Mouse (Mus musculus) hindbrain, embryonic 16.5 days (tissue): ENCODE data around the gene Podxl2. TPM values are rescaled to one million over a fixed set of nuclear protein-coding genes. Genes with fewer than 3 reads are reported as not detected.
A peak's percentile ranks its signal among the peaks of the same experiment; 100 is the strongest.

Experiments
- ATAC-seq: fragments of 200-750 bp; cut with Nextera tagmentation; 2 replicates; pipeline ENCODE4 v1.8.0; 2017; ENCODE audit warnings: moderate TSS enrichment, moderate library complexity
- H3K27ac ChIP-seq: fragments of 300-500 bp; sonication (generic); 2 replicates; pipeline ENCODE4 v1.5.1; 2014; ENCODE audit warnings: low read depth, mild to moderate bottlenecking, control low read depth, low read length, moderate library complexity
- H3K27me3 ChIP-seq: fragments of 300-500 bp; sonication (generic); replicated peaks from 2 replicates; pipeline ENCODE4 v1.6.1; 2014; ENCODE audit warnings: low read length; ENCODE audit not compliant: control insufficient read depth, insufficient read depth
- H3K36me3 ChIP-seq: fragments of 300-500 bp; sonication (generic); 2 replicates; pipeline ENCODE4 v1.6.1; 2014; ENCODE audit warnings: mild to moderate bottlenecking, low read length, moderate library complexity, mixed read lengths; ENCODE audit not compliant: control insufficient read depth, insufficient read depth
- H3K4me1 ChIP-seq: fragments of 300-500 bp; sonication (generic); 2 replicates; pipeline ENCODE4 v1.6.1; 2014; ENCODE audit warnings: low read depth, low read length; ENCODE audit not compliant: control insufficient read depth, insufficient read depth
- H3K4me2 ChIP-seq: fragments of 300-500 bp; sonication (generic); 2 replicates; pipeline ENCODE4 v1.6.1; 2014; ENCODE audit warnings: mild to moderate bottlenecking, low read length, control low read depth, moderate library complexity
- H3K4me3 ChIP-seq: fragments of 300-500 bp; sonication (generic); 2 replicates; pipeline ENCODE4 v1.5.1; 2014; ENCODE audit warnings: mild to moderate bottlenecking, low read length, control low read depth, moderate library complexity
- H3K9ac ChIP-seq: fragments of 300-500 bp; sonication (generic); 2 replicates; pipeline ENCODE4 v1.6.1; 2014; ENCODE audit warnings: low read depth, mild to moderate bottlenecking, control low read depth, low read length, moderate library complexity
- H3K9me3 ChIP-seq: fragments of 300-500 bp; sonication (generic); 2 replicates; pipeline ENCODE4 v1.6.1; 2014; ENCODE audit warnings: mild to moderate bottlenecking, low read length, moderate library complexity; ENCODE audit not compliant: control insufficient read depth
- WGBS: fragments of 180-500 bp; shearing (Covaris S2); extraction: QIAGEN DNeasy Blood & Tissue Kit; methylation state at CpG from one replicate; pipeline ENCODE4 v1.1.7; 2014; 5-methylcytosine and 5-hydroxymethylcytosine counted together
- polyA plus RNA-seq: library from polyadenylated mRNA; unstranded; fragments of >200 nt; fragmentation: Nextera tagmentation; extraction: Ambion mirVana; gene quantifications from 2 replicates; pipeline ENCODE4 v1.2.1, GENCODE M21; 2015

Gene Podxl2
- polyA plus RNA-seq, 1 experiment from 2014 or later = 553 TPM

GRCm38 (mm10) chr6:88905042-88905441 is 30.2 kb upstream of the Podxl2 start:
- Histone ChIP-seq H3K4me3 (no peak overlapping the region), H3K4me2 (no peak overlapping the region), H3K9ac (no peak overlapping the region), H3K9me3 (no peaks in the 10 kb centered on the region), H3K4me1 (peaks cover 21% of the 10 kb centered on the region), H3K27ac (no peak overlapping the region), H3K27me3 (no peaks in the 10 kb centered on the region), H3K36me3 (no peaks in the 10 kb centered on the region)
- ATAC-seq = no peak
- 81% methylated on average over 7 of the region's 7 CpGs for WGBS

DNA sequence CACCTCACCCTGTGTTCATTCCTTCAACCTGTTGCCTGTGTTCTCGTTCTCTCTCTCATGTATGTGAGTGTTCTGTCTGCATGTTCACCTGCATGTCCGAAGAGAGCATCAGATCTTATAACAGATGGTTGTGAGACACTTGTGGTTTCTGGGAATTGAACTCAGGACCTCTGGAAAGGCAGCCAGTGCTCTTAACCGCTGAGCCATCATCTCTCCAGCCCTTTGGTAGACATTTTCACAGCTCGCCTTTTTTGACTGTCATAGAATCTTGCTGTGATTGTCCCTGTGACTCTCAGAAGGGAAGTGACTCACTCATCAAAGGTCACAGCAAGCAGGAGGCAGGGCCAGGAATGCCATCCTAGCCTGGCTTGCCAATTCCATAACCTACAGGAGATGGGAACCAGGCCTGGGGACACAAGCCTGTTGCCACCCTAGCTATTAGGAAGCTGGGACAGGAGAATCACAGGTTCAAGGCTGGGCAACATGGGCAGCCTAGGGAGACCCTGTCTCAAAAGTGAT is 29.7 kb upstream of the Podxl2 start:
- Histone ChIP-seq H3K9me3 (no peaks in the 10 kb centered on the region), H3K27ac (no peak overlapping the region), H3K36me3 (no peaks in the 10 kb centered on the region), H3K4me3 (no peak overlapping the region), H3K4me2 (no peak overlapping the region), H3K9ac (no peak overlapping the region), H3K4me1 (peaks cover 21% of the 10 kb centered on the region), H3K27me3 (no peaks in the 10 kb centered on the region)
- 94% methylated on average over 4 of the region's 4 CpGs for WGBS
- ATAC-seq = no peak

DNA sequence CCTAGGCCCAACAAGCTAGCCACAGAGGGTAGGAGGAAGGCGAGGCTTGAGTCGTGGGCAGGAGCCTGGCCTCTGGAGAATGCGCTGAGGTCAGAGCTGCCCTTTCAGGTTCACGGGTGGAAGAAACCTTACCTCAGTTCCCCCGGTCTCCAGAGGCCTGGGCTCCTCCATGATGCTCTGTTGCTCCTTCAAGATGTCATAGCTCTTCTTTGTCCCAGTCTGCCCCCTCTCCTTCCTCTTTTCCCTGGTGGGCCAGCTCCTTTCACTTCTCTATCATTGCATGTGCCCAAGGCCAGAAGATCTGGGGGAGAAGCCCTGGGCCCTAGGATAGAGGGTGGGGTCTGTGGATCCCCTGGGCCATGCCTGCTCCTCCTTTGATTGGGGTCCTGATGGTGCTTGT is 28.9 kb upstream of the Podxl2 start:
- Histone ChIP-seq H3K27ac (no peak overlapping the region), H3K9ac (peak overlapping the region; percentile 77; the same call in 1 of the 2 replicates), H3K4me1 (peaks cover 21% of the 10 kb centered on the region), H3K36me3 (no peaks in the 10 kb centered on the region), H3K4me2 (peak overlapping the region; percentile 85), H3K9me3 (no peaks in the 10 kb centered on the region), H3K4me3 (peak overlapping the region; percentile 72; the same call in 1 of the 2 replicates), H3K27me3 (no peaks in the 10 kb centered on the region)
- whole genome bisulfite sequencing = 91% methylated on average over 5 of the region's 5 CpGs
- no peak for ATAC-seq

- peak; percentile 93 for ATAC-seq
- Histone ChIP-seq H3K4me2 (peak within 1 kb of the TSS; percentile 85), H3K4me1 (peaks cover 25% of the 10 kb centered on the region), H3K9ac (peak within 1 kb of the TSS; percentile 77), H3K27me3 (no peaks in the 10 kb centered on the region), H3K9me3 (no peaks in the 10 kb centered on the region), H3K4me3 (peak within 1 kb of the TSS; percentile 72), H3K36me3 (no peaks in the 10 kb centered on the region), H3K27ac (peak within 1 kb of the TSS; percentile 88)
- under 1% methylated on average over 55 of the region's 66 CpGs for WGBS
Observed at GRCm38 (mm10) chr6:88901947-88902820, 27.3 kb upstream of the Podxl2 start, which contains the start of gene Tpra1. Tpra1 (plus strand) TSS chr6:88902251.

GRCm38 (mm10) chr6:88901471-88901870 is 26.6 kb upstream of the Podxl2 start:
- WGBS = 8% methylated on average over 5 of the region's 5 CpGs

GRCm38 (mm10) chr6:88899628-88900027 is 24.8 kb upstream of the Podxl2 start:
- Histone ChIP-seq H3K27me3 (no peaks in the 10 kb centered on the region), H3K4me2 (no peak overlapping the region), H3K36me3 (no peaks in the 10 kb centered on the region), H3K4me3 (no peak overlapping the region), H3K27ac (no peak overlapping the region), H3K9ac (no peak overlapping the region), H3K4me1 (peaks cover 25% of the 10 kb centered on the region), H3K9me3 (no peaks in the 10 kb centered on the region)
- WGBS = 93% methylated on average over 2 of the region's 2 CpGs
- no peak for ATAC-seq

More at GRCm38 (mm10) chr6:88901471-88901870, 26.6 kb upstream of the Podxl2 start:
- H3K4me1 ChIP-seq = peaks cover 25% of the 10 kb centered on the region
- H3K36me3 ChIP-seq = no peaks in the 10 kb centered on the region
- no peaks in the 10 kb centered on the region for H3K9me3 ChIP-seq
- H3K4me3 ChIP-seq = peak overlapping the region; percentile 72
- ATAC-seq = no peak
- H3K9ac ChIP-seq = peak overlapping the region; percentile 65
- H3K27ac ChIP-seq = peak overlapping the region; percentile 52; the same call in 1 of the 2 replicates
- peak overlapping the region; percentile 85 for H3K4me2 ChIP-seq
- no peaks in the 10 kb centered on the region for H3K27me3 ChIP-seq

DNA sequence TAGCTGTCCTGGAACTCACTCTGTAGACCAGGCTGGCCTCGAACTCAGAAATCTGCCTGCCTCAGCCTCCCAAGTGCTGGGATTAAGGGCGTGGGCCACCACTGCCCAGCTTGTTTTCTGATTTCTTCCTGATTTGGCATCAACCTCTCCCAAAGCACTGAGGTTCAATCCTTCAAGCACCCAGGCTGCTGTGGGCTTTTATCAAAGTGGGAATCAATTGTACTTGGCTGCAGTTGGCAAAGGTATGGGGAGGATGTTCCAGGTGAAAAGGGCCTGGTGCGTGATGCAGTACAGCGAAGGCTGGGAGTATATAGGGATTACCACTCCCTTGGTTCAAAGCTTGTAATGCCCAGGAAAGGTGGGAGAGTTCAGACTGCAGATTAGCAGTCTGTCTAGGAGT is 24.2 kb upstream of the Podxl2 start:
- Histone ChIP-seq H3K9ac (peak overlapping the region; percentile 72), H3K4me2 (peak overlapping the region; percentile 96), H3K36me3 (no peaks in the 10 kb centered on the region), H3K4me3 (peak overlapping the region; percentile 63; the same call in 1 of the 2 replicates), H3K27me3 (no peaks in the 10 kb centered on the region), H3K27ac (no peak overlapping the region), H3K4me1 (peaks cover 23% of the 10 kb centered on the region), H3K9me3 (no peaks in the 10 kb centered on the region)
- 62% methylated on average over 4 of the region's 4 CpGs for WGBS
- no peak for ATAC-seq

GRCm38 (mm10) chr6:88898534-88899048 is 23.7 kb upstream of the Podxl2 start, which contains the start of gene Mcm2:
Mcm2 (minus strand) TSS chr6:88898780.
- H3K4me3 ChIP-seq = peak within 1 kb of the TSS; percentile 63
- H3K4me2 ChIP-seq = peak within 1 kb of the TSS; percentile 96
- H3K9me3 ChIP-seq = no peaks in the 10 kb centered on the region
- peak within 1 kb of the TSS; percentile 69 for H3K27ac ChIP-seq
- H3K36me3 ChIP-seq = no peaks in the 10 kb centered on the region
- peaks cover 18% of the 10 kb centered on the region for H3K4me1 ChIP-seq
- H3K9ac ChIP-seq = peak within 1 kb of the TSS; percentile 72
- 0% methylated on average over 33 of the region's 33 CpGs for WGBS
- ATAC-seq = peak; percentile 77
- no peaks in the 10 kb centered on the region for H3K27me3 ChIP-seq

GRCm38 (mm10) chr6:88897246-88897645 is 22.4 kb upstream of the Podxl2 start:
- no peak for ATAC-seq
- H3K4me3 ChIP-seq = 0 out of 2 replicates have a peak overlapping the region, but pooled peaks have one; percentile 5
- H3K9me3 ChIP-seq = no peaks in the 10 kb centered on the region
- WGBS = 66% methylated on average over 7 of the region's 7 CpGs
- no peak overlapping the region for H3K9ac ChIP-seq
- H3K4me2 ChIP-seq = peak overlapping the region; percentile 12; the same call in 1 of the 2 replicates
- H3K27ac ChIP-seq = no peak overlapping the region
- H3K27me3 ChIP-seq = no peaks in the 10 kb centered on the region
- H3K4me1 ChIP-seq = peaks cover 11% of the 10 kb centered on the region
- H3K36me3 ChIP-seq = no peaks in the 10 kb centered on the region
